Mouse (Mus musculus) brain, embryonic 18.5 days (tissue): ENCODE measurements around the gene Vmn1r101.
"Not testable (repeated sequence)": the region's sequence is repeated elsewhere in the genome, so short reads cannot be mapped to it uniquely, and the experiment has no call there.

Source experiments
- DNase-seq: peaks from one replicate; pipeline ENCODE4 v3.0.0-alpha.2; 2012; ENCODE audit warnings: low read depth, low spot score

Vmn1r101 gene

DNA sequence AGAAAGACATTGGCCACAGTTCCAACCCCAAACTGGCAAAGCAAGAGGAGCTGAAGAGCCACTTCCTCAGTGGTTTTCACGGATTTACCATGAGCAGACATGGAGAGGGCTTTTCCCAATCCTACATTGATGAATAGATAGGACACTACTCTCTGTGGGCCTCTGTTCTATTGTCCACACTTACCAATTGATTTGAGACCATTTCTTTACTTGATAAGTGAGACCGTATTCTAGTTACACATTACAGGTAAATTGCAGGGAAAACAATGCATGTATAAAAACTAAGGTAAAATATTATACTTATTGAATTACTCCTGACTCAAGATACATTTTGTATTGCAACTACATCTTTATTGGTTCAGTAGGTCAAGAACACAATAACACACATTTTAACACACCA is at the start of gene Vmn1r101:
Vmn1r101 (minus strand) TSS at position 101 of the 400 bp plus-strand sequence.
- DNase-seq, result not testable (repeated sequence)

GRCm38 (mm10) chr7:20474825-20475224 is 32.4 kb upstream of the Vmn1r101 start, which contains the start of gene Gm10670:
TSS of gene Gm10670 (minus strand) at chr7:20474925.
- not testable (repeated sequence) for DNase-seq

DNA sequence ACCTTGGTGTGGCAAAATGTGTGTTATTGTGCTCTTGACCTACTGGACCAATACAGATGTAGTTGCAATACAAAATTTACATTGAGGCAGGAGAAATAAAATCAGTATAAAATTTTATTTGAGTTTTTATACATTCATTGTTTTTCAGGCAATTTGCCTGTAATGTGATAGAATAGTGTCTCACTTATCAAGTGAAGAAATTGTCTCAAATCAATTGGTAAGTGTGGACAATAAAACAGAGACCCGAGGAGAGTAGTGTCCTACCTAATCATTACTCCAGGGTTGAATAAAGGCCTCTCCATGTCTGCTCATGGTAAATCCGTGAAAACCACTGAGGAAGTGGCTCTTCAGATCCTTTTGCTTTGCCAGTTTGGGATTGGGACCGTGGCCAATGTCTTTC is 24.8 kb downstream of the Vmn1r101 start, which contains the start of gene Vmn1r100:
Vmn1r100 (plus strand) TSS at position 301 of the 400 bp plus-strand sequence.
- DNase-seq, result not testable (repeated sequence)
